Mouse (Mus musculus) limb, embryonic 14.5 days (tissue): ENCODE data around the gene Tbc1d4. TPM values are rescaled to one million over a fixed set of nuclear protein-coding genes. Genes with fewer than 3 reads are reported as not detected.

Experiments
- ATAC-seq: fragments of 200-750 bp; cut with Nextera tagmentation; 2 replicates; pipeline ENCODE4 v1.8.0; 2017; ENCODE audit warnings: low read depth, moderate number of reproducible peaks, moderate TSS enrichment; ENCODE audit not compliant: low FRiP score
- DNase-seq: peaks from one replicate; pipeline ENCODE4 v3.0.0-alpha.2; 2015; ENCODE audit warnings: low spot score
- H3K27ac ChIP-seq: fragments of 300-500 bp; sonication (generic); replicated peaks from 2 replicates; pipeline ENCODE4 v1.5.1; 2014; ENCODE audit warnings: low read depth, mild to moderate bottlenecking, low read length, moderate library complexity, mixed read lengths
- H3K27me3 ChIP-seq: fragments of 300-500 bp; sonication (generic); 2 replicates; pipeline ENCODE4 v1.6.1; 2014; ENCODE audit warnings: low read length, mixed read lengths; ENCODE audit not compliant: control insufficient read depth, insufficient read depth
- H3K36me3 ChIP-seq: fragments of 300-500 bp; sonication (generic); 2 replicates; pipeline ENCODE4 v1.6.1; 2014; ENCODE audit warnings: mild to moderate bottlenecking, low read length, moderate library complexity, mixed read lengths; ENCODE audit not compliant: control insufficient read depth, insufficient read depth
- H3K4me1 ChIP-seq: fragments of 300-500 bp; sonication (generic); 2 replicates; pipeline ENCODE4 v1.6.1; 2014; ENCODE audit warnings: antibody characterized with exemption, low read length, mixed read lengths; ENCODE audit not compliant: control insufficient read depth, insufficient read depth
- H3K4me2 ChIP-seq: fragments of 300-500 bp; sonication (generic); replicated peaks from 2 replicates; pipeline ENCODE4 v1.6.1; 2014; ENCODE audit warnings: low read depth, mild to moderate bottlenecking, low read length, moderate library complexity; ENCODE audit not compliant: severe bottlenecking
- H3K4me3 ChIP-seq: fragments of 300-500 bp; sonication (generic); replicated peaks from 2 replicates; pipeline ENCODE4 v1.5.1; 2014; ENCODE audit warnings: low read length
- H3K9ac ChIP-seq: fragments of 300-500 bp; sonication (generic); 2 replicates; pipeline ENCODE4 v1.6.1; 2014; ENCODE audit warnings: mild to moderate bottlenecking, low read depth, low read length, moderate library complexity; ENCODE audit not compliant: severe bottlenecking
- H3K9me3 ChIP-seq: fragments of 300-500 bp; sonication (generic); 2 replicates; pipeline ENCODE4 v1.6.1; 2016; ENCODE audit warnings: low read length; ENCODE audit not compliant: control insufficient read depth
- POLR2A ChIP-seq: fragments of 200-500 bp; IDR thresholded peaks from 2 replicates; pipeline ENCODE4 v1.8.0; 2012; ENCODE audit warnings: inconsistent platforms, mild to moderate bottlenecking, moderate library complexity, borderline replicate concordance; ENCODE audit not compliant: insufficient read depth, insufficient read length; ENCODE audit errors: extremely low read depth
- WGBS: fragments of 180-500 bp; shearing (Covaris S2); extraction: QIAGEN DNeasy Blood & Tissue Kit; methylation state at CpG from one replicate; pipeline ENCODE4 v1.1.7; 2014; 5-methylcytosine and 5-hydroxymethylcytosine counted together
- polyA plus RNA-seq, 2 experiments: library from polyadenylated mRNA; depleted of rRNA in 1 of 2; stranded (reverse) in 1 of 2; unstranded in 1 of 2; fragments of >200 nt; fragmentation: Nextera tagmentation in 1 of 2; extraction: Ambion mirVana in 1 of 2; gene quantifications; 2 replicates each; pipeline versions ENCODE4 v1.2.1 to v1.2.3; 2012 to 2014

Gene Tbc1d4
- polyA plus RNA-seq, 2 experiments, result 11.9 to 12.6 TPM

- 63% methylated on average over 5 of the region's 5 CpGs for WGBS
- no peak for TF ChIP-seq POLR2A
- ATAC-seq, result no peak
Measured at GRCm38 (mm10) chr14:101430536-101430935, 178.5 kb downstream of the Tbc1d4 start.

DNA sequence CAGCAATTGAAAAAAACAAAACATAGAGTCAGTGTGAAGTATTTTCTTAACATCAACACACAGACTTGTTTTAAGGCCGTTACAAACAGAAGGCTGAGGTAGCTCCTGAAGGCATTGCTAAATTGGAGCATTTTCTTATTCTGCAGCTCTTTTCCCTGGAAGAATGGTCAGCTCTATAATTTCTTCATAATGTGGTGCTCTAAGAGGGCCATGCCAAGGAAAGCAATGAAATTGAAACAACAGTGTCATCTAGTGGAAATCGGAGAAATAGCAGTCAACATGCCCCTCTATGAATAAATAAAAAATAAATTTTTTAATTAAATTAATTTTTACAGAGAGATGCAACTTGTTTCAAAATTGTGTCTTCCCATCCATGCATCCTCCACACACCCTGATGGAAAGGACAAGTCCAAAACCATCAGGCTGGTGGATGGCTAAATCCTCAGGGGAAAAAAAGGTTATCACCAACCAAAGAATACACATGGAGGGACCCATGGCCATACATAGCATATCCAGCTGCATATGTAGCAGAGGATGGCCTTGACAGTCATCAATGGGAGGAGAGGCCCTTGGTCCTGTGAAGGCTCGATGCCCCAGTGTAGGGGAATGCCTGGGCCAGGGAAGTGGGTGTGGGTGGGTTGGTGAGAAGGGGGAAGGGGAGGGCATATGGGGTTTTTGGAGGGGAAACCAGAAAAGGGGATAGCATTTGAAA, 180.0 kb downstream of the Tbc1d4 start:
- Histone ChIP-seq H3K4me2 (no peak overlapping the region), H3K27me3 (no peaks in the 10 kb centered on the region), H3K4me1 (no peaks in the 10 kb centered on the region), H3K36me3 (no peaks in the 10 kb centered on the region), H3K27ac (no peak overlapping the region), H3K9ac (no peak overlapping the region), H3K4me3 (no peak overlapping the region), H3K9me3 (no peaks in the 10 kb centered on the region)
- whole genome bisulfite sequencing, result 28% methylated on average over 3 of the region's 3 CpGs
- no peak for TF ChIP-seq POLR2A
- ATAC-seq (0 out of 2 replicates have a peak, but pooled peaks have one; percentile 55), DNase-seq (peak; percentile 71)

More at GRCm38 (mm10) chr14:101430536-101430935, 178.5 kb downstream of the Tbc1d4 start:
- Histone ChIP-seq H3K4me3 (no peak overlapping the region), H3K4me1 (no peaks in the 10 kb centered on the region), H3K27me3 (no peaks in the 10 kb centered on the region), H3K9me3 (no peaks in the 10 kb centered on the region), H3K4me2 (no peak overlapping the region), H3K27ac (no peak overlapping the region), H3K9ac (no peak overlapping the region), H3K36me3 (no peaks in the 10 kb centered on the region)
- no peak for DNase-seq

- Histone ChIP-seq H3K36me3 (no peaks in the 10 kb centered on the region), H3K9me3 (no peaks in the 10 kb centered on the region), H3K27me3 (no peaks in the 10 kb centered on the region), H3K27ac (no peak overlapping the region), H3K4me1 (no peaks in the 10 kb centered on the region), H3K9ac (no peak overlapping the region), H3K4me3 (no peak overlapping the region), H3K4me2 (no peak overlapping the region)
- ATAC-seq (no peak), DNase-seq (no peak)
- WGBS, result 64% methylated on average over 2 of the region's 2 CpGs
- TF ChIP-seq POLR2A, result no peak
Measured at GRCm38 (mm10) chr14:101417679-101418078, 191.3 kb downstream of the Tbc1d4 start.

Other genes with a start within 250 kb of the Tbc1d4 start
- 33.6 and 40.9 TPM in 2 replicates for gene Commd6, start 31.5 kb upstream of the Tbc1d4 start, polyA plus RNA-seq (2012; rRNA removed)
- 76.5 and 78.9 TPM in 2 replicates for gene Commd6, start 31.5 kb upstream of the Tbc1d4 start, polyA plus RNA-seq (2014; fragmentation: Nextera tagmentation; extraction: Ambion mirVana)
- gene Uchl3, start 44.8 kb upstream of the Tbc1d4 start, polyA plus RNA-seq (2012; rRNA removed), result 41.4 and 61.5 TPM in 2 replicates
- gene Uchl3, start 44.8 kb upstream of the Tbc1d4 start, polyA plus RNA-seq (2014; fragmentation: Nextera tagmentation; extraction: Ambion mirVana), result 112 and 115 TPM in 2 replicates
- gene Gm9922, start 120.6 kb upstream of the Tbc1d4 start, polyA plus RNA-seq (2012; rRNA removed), result 3.4 and 3.6 TPM in 2 replicates
- gene Gm9922, start 120.6 kb upstream of the Tbc1d4 start, polyA plus RNA-seq (2014; fragmentation: Nextera tagmentation; extraction: Ambion mirVana), result 3.7 and 3.8 TPM in 2 replicates
- 21.6 and 23.2 TPM in 2 replicates for gene Lmo7, start 120.8 kb upstream of the Tbc1d4 start, polyA plus RNA-seq (2012; rRNA removed)
- 25.1 and 26.2 TPM in 2 replicates for gene Lmo7, start 120.8 kb upstream of the Tbc1d4 start, polyA plus RNA-seq (2014; fragmentation: Nextera tagmentation; extraction: Ambion mirVana)